Mouse (Mus musculus): ENCODE data around the gene Top1. TPM values are rescaled to one million over a fixed set of nuclear protein-coding genes. Genes with fewer than 3 reads are reported as not detected.

The Top1 gene
- polyA plus RNA-seq, 1 experiment = 21.2 TPM

- WGBS = 97% methylated on average over 6 of the region's 6 CpGs
- Histone ChIP-seq H3K27ac (ENCODE audit: control insufficient read depth, insufficient read depth, low read length) (no peak overlapping the region), H3K4me1 (replicated peaks; ENCODE audit: control insufficient read depth, insufficient read depth, low read length) (no peaks in the 10 kb centered on the region), H3K36me3 (ENCODE audit: control insufficient read depth, insufficient read depth, low read length) (no peaks in the 10 kb centered on the region), H3K4me3 (ENCODE audit: control insufficient read depth, insufficient read depth, low read length) (no peak overlapping the region), H3K27me3 (ENCODE audit: control insufficient read depth, insufficient read depth, low read length) (no peaks in the 10 kb centered on the region)
- TF ChIP-seq POLR2A (IDR thresholded peaks at IDR 0.05; ENCODE audit: control insufficient read depth, extremely low read depth, insufficient read depth, low read length, poor library complexity) (no peak), CTCF (IDR thresholded peaks at IDR 0.05; ENCODE audit: borderline replicate concordance, control insufficient read depth, extremely low read depth, insufficient read depth, low read length, poor library complexity) (no peak)
- DNase-seq = no peak
These were observed 27.9 kb upstream of the Top1 start for GRCm38 (mm10) chr2:160617741-160618140.

GRCm38 (mm10) chr2:160618619-160619220, 27.0 kb upstream of the Top1 start:
- Histone ChIP-seq H3K27ac (ENCODE audit: control insufficient read depth, insufficient read depth, low read length) (no peak overlapping the region), H3K27me3 (ENCODE audit: control insufficient read depth, insufficient read depth, low read length) (no peaks in the 10 kb centered on the region), H3K36me3 (ENCODE audit: control insufficient read depth, insufficient read depth, low read length) (no peaks in the 10 kb centered on the region), H3K4me3 (ENCODE audit: control insufficient read depth, insufficient read depth, low read length) (no peak overlapping the region), H3K4me1 (replicated peaks; ENCODE audit: control insufficient read depth, insufficient read depth, low read length) (no peaks in the 10 kb centered on the region)
- WGBS = 88% methylated on average over 6 of the region's 6 CpGs
- no peak for DNase-seq
- no peak for TF ChIP-seq CTCF (IDR thresholded peaks at IDR 0.05; ENCODE audit: borderline replicate concordance, control insufficient read depth, extremely low read depth, insufficient read depth, low read length, poor library complexity)
- no peak for TF ChIP-seq POLR2A (IDR thresholded peaks at IDR 0.05; ENCODE audit: control insufficient read depth, extremely low read depth, insufficient read depth, low read length, poor library complexity)

- TF ChIP-seq CTCF (IDR thresholded peaks at IDR 0.05; ENCODE audit: borderline replicate concordance, control insufficient read depth, extremely low read depth, insufficient read depth, low read length, poor library complexity) = no peak
- TF ChIP-seq POLR2A (IDR thresholded peaks at IDR 0.05; ENCODE audit: control insufficient read depth, extremely low read depth, insufficient read depth, low read length, poor library complexity) = no peak
- no peaks in the 10 kb centered on the region for H3K4me1 ChIP-seq (replicated peaks; ENCODE audit: control insufficient read depth, insufficient read depth, low read length)
- 90% methylated on average over 5 of the region's 5 CpGs for WGBS
- H3K27me3 ChIP-seq (ENCODE audit: control insufficient read depth, insufficient read depth, low read length) = no peaks in the 10 kb centered on the region
- H3K4me3 ChIP-seq (ENCODE audit: control insufficient read depth, insufficient read depth, low read length) = no peak overlapping the region
- DNase-seq = no peak
- no peaks in the 10 kb centered on the region for H3K36me3 ChIP-seq (ENCODE audit: control insufficient read depth, insufficient read depth, low read length)
- no peak overlapping the region for H3K27ac ChIP-seq (ENCODE audit: control insufficient read depth, insufficient read depth, low read length)
These were observed 26.4 kb upstream of the Top1 start for GRCm38 (mm10) chr2:160619300-160619699.

GRCm38 (mm10) chr2:160619831-160620230, 25.9 kb upstream of the Top1 start:
- no peak for TF ChIP-seq CTCF (IDR thresholded peaks at IDR 0.05; ENCODE audit: borderline replicate concordance, control insufficient read depth, extremely low read depth, insufficient read depth, low read length, poor library complexity)
- no peak for TF ChIP-seq POLR2A (IDR thresholded peaks at IDR 0.05; ENCODE audit: control insufficient read depth, extremely low read depth, insufficient read depth, low read length, poor library complexity)
- WGBS = 73% methylated on average over 9 of the region's 9 CpGs
- H3K27ac ChIP-seq (ENCODE audit: control insufficient read depth, insufficient read depth, low read length) = no peak overlapping the region
- H3K4me3 ChIP-seq (ENCODE audit: control insufficient read depth, insufficient read depth, low read length) = no peak overlapping the region
- no peak for DNase-seq
- no peaks in the 10 kb centered on the region for H3K36me3 ChIP-seq (ENCODE audit: control insufficient read depth, insufficient read depth, low read length)
- no peaks in the 10 kb centered on the region for H3K4me1 ChIP-seq (replicated peaks; ENCODE audit: control insufficient read depth, insufficient read depth, low read length)
- no peaks in the 10 kb centered on the region for H3K27me3 ChIP-seq (ENCODE audit: control insufficient read depth, insufficient read depth, low read length)

- 70% methylated on average over 6 of the region's 6 CpGs for WGBS
These were observed 25.3 kb upstream of the Top1 start for GRCm38 (mm10) chr2:160620279-160620963.

GRCm38 (mm10) chr2:160621001-160621448, 24.7 kb upstream of the Top1 start:
- Histone ChIP-seq H3K4me3 (ENCODE audit: control insufficient read depth, insufficient read depth, low read length) (no peak overlapping the region), H3K4me1 (replicated peaks; ENCODE audit: control insufficient read depth, insufficient read depth, low read length) (no peaks in the 10 kb centered on the region), H3K27me3 (ENCODE audit: control insufficient read depth, insufficient read depth, low read length) (no peaks in the 10 kb centered on the region), H3K36me3 (ENCODE audit: control insufficient read depth, insufficient read depth, low read length) (no peaks in the 10 kb centered on the region), H3K27ac (ENCODE audit: control insufficient read depth, insufficient read depth, low read length) (no peak overlapping the region)
- TF ChIP-seq CTCF (IDR thresholded peaks at IDR 0.05; ENCODE audit: borderline replicate concordance, control insufficient read depth, extremely low read depth, insufficient read depth, low read length, poor library complexity) = no peak
- TF ChIP-seq POLR2A (IDR thresholded peaks at IDR 0.05; ENCODE audit: control insufficient read depth, extremely low read depth, insufficient read depth, low read length, poor library complexity) = no peak
- DNase-seq = no peak
- WGBS = 93% methylated on average over 11 of the region's 11 CpGs

More at GRCm38 (mm10) chr2:160620279-160620963, 25.3 kb upstream of the Top1 start:
- H3K36me3 ChIP-seq (ENCODE audit: control insufficient read depth, insufficient read depth, low read length) = no peaks in the 10 kb centered on the region
- no peak for DNase-seq
- H3K27me3 ChIP-seq (ENCODE audit: control insufficient read depth, insufficient read depth, low read length) = no peaks in the 10 kb centered on the region
- H3K4me1 ChIP-seq (replicated peaks; ENCODE audit: control insufficient read depth, insufficient read depth, low read length) = no peaks in the 10 kb centered on the region
- TF ChIP-seq POLR2A (IDR thresholded peaks at IDR 0.05; ENCODE audit: control insufficient read depth, extremely low read depth, insufficient read depth, low read length, poor library complexity) = no peak
- TF ChIP-seq CTCF (IDR thresholded peaks at IDR 0.05; ENCODE audit: borderline replicate concordance, control insufficient read depth, extremely low read depth, insufficient read depth, low read length, poor library complexity) = no peak
- H3K4me3 ChIP-seq (ENCODE audit: control insufficient read depth, insufficient read depth, low read length) = no peak overlapping the region
- no peak overlapping the region for H3K27ac ChIP-seq (ENCODE audit: control insufficient read depth, insufficient read depth, low read length)

All from thymus, adult 2 months (tissue).